Mouse (Mus musculus) 3T3-L1 (cell line): Measurements from ENCODE around the gene Pbx3.

Experiments
- DNase-seq: peaks from one replicate; pipeline ENCODE4 v3.0.0-alpha.2; 2015; ENCODE audit warnings: low read depth, low spot score

Pbx3 gene

GRCm38 (mm10) chr2:34298202-34298601 is 74.7 kb downstream of the Pbx3 start:
- DNase-seq: no peak

GRCm38 (mm10) chr2:34289726-34290125 is 83.2 kb downstream of the Pbx3 start:
- DNase-seq: no peak

GRCm38 (mm10) chr2:34284239-34284638 is 88.7 kb downstream of the Pbx3 start:
- DNase-seq: no peak

GRCm38 (mm10) chr2:34280996-34281395 is 91.9 kb downstream of the Pbx3 start:
- no peak for DNase-seq

- no peak for DNase-seq
Observed at GRCm38 (mm10) chr2:34279726-34280125, 93.2 kb downstream of the Pbx3 start.

GRCm38 (mm10) chr2:34275630-34276193 is 97.2 kb downstream of the Pbx3 start:
- DNase-seq: no peak

- no peak for DNase-seq
Observed at GRCm38 (mm10) chr2:34262046-34262445, 110.9 kb downstream of the Pbx3 start.

- no peak for DNase-seq
Observed at GRCm38 (mm10) chr2:34260653-34261076, 112.3 kb downstream of the Pbx3 start.

GRCm38 (mm10) chr2:34258256-34258655 is 114.7 kb downstream of the Pbx3 start:
- no peak for DNase-seq

GRCm38 (mm10) chr2:34257611-34258010 is 115.3 kb downstream of the Pbx3 start:
- DNase-seq: no peak

GRCm38 (mm10) chr2:34256000-34256553 is 116.9 kb downstream of the Pbx3 start:
- no peak for DNase-seq

GRCm38 (mm10) chr2:34253627-34254026 is 119.3 kb downstream of the Pbx3 start:
- no peak for DNase-seq

- no peak for DNase-seq
Observed at GRCm38 (mm10) chr2:34253111-34253510, 119.8 kb downstream of the Pbx3 start.

GRCm38 (mm10) chr2:34252286-34252685 is 120.7 kb downstream of the Pbx3 start:
- peak; percentile 21 for DNase-seq

- DNase-seq: no peak
Observed at GRCm38 (mm10) chr2:34249961-34250658, 122.8 kb downstream of the Pbx3 start.

GRCm38 (mm10) chr2:34249141-34249960 is 123.6 kb downstream of the Pbx3 start:
- peak; percentile 73 for DNase-seq

- no peak for DNase-seq
Observed at GRCm38 (mm10) chr2:34240885-34241284, 132.1 kb downstream of the Pbx3 start.

GRCm38 (mm10) chr2:34239315-34239858 is 133.6 kb downstream of the Pbx3 start:
- DNase-seq: no peak

GRCm38 (mm10) chr2:34235467-34236075 is 137.4 kb downstream of the Pbx3 start:
- no peak for DNase-seq

GRCm38 (mm10) chr2:34234274-34234673 is 138.7 kb downstream of the Pbx3 start:
- no peak for DNase-seq

- no peak for DNase-seq
Observed at GRCm38 (mm10) chr2:34233271-34233670, 139.7 kb downstream of the Pbx3 start.

GRCm38 (mm10) chr2:34227688-34228087 is 145.3 kb downstream of the Pbx3 start:
- DNase-seq: no peak
